Mouse (Mus musculus): ENCODE results near the gene Ndc80.
A peak's percentile ranks its signal among the peaks of the same experiment; 100 is the strongest.
"Not testable (repeated sequence)": the region's sequence is repeated elsewhere in the genome, so short reads cannot be mapped to it uniquely, and the experiment has no call there.

Ndc80 gene

DNA sequence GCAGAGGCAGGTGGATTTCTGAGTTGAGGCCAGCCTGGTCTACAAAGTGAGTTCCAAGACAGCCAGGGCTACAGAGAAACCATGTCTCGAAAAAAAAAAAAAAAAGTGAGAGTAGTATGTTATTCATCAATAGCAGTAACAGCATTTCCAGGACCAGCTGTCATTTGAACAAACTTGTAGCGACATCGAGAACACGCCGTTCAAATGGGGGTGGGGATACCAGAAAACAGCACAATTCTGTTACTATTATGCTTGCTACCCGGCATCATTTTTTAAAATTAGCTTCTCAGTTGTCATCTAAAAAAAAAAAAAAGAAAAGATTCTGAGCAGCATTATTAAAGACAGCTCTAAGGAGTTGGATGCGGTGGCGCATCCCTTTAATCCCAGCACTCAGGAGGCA lies 49.2 kb downstream of the Ndc80 start:
- no peak for DNase-seq (ENCODE audit: low spot score)

DNA sequence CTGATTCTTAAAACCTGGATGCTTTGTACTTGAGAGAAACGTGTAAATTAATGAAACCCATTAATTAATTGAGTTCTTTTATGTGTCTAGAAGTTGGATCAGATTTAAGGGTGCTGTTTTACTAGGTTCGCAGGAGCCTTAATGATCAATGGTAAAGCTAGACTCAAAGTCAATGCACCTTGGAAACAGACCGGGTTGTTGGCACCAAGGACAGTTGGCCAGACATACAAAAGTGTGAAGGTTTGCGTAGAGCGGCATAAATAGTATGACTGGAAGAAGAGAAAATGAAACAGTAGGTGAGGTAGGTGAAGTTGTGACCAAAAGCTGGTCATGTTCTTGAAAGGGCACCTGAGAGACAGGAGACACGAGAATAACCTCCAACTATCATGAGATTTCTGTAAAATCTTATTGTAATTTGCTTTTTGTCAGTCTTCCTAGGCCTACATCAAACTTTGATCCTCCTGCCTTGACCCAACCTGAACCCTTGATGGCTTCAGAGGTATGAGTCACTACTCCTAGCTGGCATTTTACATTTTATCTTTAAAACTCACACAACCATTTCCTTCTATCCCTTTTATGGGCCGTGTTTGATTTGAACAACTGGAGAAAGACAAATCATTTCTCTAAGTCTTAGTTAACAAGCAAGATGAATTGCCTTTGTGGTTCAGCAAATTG lies 50.2 kb downstream of the Ndc80 start:
- no peak for DNase-seq (ENCODE audit: low spot score)

DNA sequence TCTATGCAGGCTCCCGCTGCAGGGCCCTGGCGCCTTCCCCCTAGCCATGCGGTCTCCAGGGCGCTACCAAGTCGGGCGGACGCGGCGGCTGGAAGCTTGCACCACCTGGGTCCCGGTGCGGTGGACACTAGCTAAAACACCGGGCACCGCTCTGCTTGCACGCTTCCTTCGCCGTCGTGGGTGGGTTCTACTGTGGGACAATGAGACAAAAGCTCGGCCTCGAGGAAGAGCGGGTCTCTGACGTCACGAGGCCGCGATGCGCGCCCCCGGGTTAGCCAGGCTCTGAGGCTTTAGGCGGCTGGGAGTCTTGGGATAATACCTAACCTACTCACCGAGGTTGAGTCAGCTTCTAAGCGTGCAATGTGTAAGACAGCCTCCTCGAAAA lies 51.0 kb downstream of the Ndc80 start:
- DNase-seq (ENCODE audit: low spot score) = peak; percentile 35

DNA sequence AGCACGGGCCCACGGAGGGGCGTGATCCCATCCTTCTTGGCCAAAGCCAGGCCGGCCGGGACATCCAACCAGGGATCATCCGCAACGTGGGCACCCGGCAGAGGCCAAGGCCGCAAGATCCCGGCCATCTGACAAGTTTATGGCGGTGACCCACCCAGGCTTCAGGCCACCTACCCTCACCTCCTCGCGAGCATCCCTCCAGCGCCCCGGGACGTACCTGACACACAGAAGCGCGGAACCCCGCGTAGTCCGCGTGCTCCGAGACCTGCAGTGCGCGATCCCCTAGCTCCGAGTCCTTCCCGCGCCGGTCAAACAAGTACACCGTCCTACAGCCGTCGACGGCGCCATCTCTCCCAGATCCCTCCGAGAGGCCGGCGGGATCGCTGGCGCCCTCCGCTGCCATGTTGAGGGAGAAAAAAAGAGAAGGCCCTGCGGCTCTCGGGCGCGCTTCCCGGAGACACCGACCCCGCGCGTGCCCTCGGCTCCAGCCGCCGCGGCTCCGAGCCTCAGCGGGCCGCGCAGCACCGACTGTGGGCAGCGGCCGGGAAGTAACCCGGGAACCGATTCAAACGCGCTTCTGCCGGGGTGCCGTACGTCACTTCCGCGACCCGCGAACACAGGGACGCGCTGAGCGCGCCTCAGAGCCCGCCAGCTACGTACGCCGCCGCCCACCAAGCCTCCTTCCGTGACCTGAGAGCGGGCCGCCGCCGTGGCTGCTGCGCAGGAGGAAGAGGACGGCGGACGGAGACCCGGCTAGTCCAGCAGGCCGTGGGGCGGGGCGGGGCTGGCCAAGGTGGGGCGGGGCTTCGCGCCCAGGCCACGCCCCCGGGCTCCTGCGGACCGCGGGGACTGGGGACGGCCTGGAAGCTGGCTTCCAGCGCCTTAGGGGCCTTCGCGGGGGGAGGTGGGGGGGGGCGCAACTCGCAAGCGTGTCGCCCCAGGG lies 51.6 kb downstream of the Ndc80 start, which contains the start of gene Smchd1:
Smchd1 (minus strand) TSS at position 582 of the 943 bp plus-strand sequence.
- DNase-seq (ENCODE audit: low spot score) = peak; percentile 71

DNA sequence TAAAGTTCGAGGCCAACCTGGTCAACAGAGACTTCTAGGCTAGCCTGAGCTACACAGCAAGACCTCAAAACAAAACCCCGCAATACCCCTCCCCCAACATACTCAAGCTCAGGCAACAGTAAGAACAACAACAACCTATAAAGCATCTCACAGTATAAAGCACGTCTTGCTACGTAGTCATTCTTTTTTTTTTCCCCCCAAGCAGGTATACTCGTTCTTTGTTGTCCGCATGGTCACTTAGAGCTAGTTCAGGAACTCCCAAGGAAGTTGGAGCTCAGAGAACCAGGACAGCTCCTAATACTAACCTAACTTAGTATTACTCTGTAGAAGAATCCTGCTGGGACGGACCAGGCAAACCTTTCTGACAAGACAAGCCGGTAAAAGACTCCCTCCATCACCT lies 52.5 kb downstream of the Ndc80 start:
- no peak for DNase-seq (ENCODE audit: low spot score)

DNA sequence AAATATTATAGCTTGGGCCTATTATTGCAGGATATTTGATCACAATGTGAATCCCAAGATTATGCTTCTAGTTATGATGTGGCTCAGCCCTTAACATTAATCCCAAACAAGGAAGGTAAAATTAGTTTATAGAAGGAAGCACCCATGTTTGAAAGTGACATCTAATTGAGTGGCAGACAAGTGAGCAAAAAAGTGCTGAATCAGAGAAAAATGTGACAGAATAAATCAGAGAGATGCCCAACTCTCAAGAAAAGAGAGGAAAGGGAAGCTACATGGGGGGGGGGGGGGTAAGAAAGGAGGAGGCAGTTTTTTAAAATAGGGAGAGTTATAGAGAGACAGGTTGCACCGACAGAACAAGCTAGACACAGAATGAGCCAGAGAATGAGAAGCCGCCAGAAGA lies 55.4 kb downstream of the Ndc80 start:
- DNase-seq (ENCODE audit: low spot score) = no peak

DNA sequence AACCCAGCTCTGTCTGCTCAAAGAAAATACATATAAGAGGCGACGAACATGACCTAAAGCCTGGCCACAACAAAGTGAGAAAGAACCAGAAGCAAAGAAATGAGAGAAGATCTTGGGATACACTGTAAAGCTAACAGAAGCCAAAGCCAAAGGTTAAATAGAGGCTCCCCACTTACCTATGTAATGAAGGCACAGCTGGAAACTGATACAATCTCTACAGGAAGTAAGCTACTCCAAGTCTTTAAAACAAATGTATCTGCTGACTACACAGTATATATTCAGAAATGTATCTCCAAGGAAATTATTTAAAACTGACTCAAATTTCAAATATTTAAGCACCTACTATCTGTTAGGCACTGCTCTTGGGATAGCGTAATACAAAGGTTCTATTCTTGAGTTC lies 66.3 kb downstream of the Ndc80 start:
- DNase-seq (ENCODE audit: low spot score) = no peak

DNA sequence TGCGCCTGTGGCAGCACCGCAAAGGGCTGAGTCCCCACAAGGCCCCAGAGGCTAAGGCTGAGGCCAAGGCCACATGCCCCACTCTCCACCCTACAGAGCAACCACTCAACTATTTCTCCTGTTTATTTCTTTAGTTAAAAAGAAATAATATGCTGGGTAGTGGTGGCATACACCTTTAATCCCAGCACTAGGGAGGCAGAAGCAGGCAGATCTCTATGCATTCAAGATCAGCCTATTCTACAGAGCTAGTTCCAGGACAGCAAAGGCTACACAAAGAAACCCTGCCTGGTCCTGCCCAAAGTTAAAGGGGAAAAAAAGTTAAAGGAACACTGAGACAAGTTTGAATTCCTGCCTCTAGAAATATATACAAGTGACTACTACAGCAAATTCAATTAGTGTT lies 66.8 kb downstream of the Ndc80 start, which contains the start of gene Gm4707:
Gm4707 (minus strand) TSS at position 101 of the 400 bp plus-strand sequence.
- no peak for DNase-seq (ENCODE audit: low spot score)

DNA sequence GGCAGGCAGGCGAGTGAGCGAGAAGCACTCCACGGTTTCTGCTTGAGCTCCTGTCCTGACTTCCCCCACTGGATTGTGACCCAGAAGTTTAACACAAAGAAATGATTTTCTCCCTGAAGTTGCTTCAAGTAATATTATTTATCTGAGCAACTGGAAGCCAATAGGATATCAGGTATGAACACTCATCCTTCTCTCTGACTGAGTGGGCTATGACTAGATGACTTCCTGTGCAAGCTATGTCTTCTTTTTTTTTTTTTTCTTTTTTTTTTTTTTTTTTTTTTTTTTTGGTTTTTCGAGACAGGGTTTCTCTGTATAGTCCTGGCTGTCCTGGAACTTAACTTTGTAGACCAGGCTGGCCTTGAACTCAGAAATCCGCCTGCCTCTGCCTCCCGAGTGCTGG lies 69.3 kb downstream of the Ndc80 start:
- DNase-seq (ENCODE audit: low spot score) = not testable (repeated sequence)

All from layer of hippocampus, adult 9-10 months (tissue).